Mouse (Mus musculus) right cerebral cortex, adult 18-20 months (tissue): ENCODE results near the gene Arhgef15.

ENCODE experiments used
- DNase-seq: peaks from one replicate; pipeline ENCODE4 v3.0.0; 2022; ENCODE audit warnings: mixed read lengths

The Arhgef15 gene

DNA sequence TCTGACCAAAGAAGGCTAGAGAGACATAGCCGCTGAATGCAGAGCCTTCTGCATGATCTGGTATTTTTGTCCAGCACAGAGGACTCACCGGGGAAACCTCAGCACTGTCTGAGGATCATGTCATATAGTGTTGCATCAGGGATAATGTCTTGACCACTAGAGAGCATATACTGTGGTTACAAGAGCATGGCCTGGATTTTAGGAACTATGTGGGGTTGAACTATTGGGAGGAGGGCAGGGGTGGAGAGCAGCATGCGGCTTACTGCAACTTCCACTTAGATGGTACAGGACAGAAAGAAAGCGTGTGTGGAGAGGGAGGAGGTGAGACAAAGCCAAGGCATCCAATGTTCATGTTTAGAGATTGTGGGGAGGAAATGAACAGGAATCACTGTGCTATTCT, 42.7 kb downstream of the Arhgef15 start:
- DNase-seq = no peak

DNA sequence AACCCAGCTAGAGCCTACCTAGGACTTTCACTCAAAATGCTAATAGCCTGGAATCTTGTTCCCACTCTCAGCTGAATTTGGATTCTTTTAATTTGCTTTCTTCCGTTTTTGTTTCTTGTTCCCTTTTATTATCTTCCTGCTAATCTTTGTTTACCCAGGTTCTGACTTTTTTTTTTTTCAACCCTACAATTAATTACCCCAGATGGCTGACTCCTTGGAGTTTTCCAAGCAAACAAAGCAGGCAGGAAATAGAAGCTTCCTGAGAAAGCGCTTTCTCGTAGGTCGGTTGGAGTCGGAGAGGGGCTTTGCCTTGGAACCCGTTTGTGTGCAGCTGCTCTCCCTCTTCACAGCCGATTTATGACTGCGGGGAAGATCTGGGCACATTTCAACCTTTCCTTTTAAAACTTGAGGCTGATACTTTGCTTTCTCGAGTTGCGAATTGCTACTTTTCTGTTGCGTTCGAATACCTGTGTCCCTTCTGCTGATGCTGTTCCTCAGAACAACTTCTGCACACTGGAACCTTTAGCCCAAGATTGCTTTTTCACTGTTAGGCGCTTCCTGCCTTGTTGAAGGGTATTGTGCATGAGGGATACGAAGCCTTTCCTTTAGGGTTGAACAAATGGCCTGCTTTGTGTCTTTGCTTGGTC, 45.6 kb downstream of the Arhgef15 start:
- DNase-seq = no peak

DNA sequence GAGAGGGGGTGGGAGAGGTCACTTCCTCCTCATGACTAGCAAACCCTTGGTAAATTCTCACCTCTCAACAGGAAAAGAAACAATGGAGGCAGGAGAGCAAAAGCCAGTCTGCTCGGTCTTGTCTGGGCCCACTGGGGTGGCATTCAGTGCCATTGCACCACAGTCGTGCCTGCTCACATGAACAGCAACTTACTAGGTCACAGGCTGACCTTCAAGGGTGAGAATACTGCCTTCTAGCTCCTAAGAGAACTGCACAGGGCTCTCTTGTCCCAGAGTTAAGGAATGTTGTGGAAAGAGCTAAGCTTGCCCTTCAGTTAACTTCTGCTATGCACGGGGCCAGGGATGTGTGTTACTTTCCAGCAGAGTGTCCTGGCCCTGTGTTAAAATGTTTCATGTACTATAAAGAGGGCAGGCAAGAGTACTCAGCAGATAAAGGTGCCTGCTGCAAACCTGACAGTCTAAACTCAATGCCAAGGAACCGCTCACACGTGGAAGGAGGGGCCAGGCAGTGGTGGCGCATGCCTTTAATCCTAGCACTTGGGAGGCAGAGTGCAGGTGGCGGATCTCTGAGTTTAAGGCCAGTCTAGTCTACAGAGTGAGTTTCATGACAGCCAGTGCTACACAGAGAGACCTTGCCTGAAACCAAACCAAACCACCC, 48.3 kb downstream of the Arhgef15 start:
- DNase-seq = no peak

DNA sequence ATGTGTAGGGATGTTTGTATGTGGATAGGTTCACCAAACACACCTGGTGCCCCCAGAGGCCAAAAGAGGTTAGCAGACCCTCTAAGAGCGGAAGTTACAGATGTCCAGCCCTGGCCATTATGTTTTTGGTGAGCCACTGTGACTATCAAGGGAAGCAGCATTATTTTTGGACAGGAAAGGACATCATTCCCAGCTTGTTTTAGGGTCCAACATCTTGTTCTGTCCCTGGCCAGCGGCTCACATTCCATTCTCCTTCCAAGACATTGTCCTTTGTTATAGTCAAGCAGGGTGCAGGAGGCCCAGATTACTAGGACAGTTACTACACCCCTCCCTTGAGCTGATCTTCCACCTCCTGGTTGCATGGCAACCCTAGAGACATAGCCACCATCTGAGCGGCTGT, 50.0 kb downstream of the Arhgef15 start:
- no peak for DNase-seq

DNA sequence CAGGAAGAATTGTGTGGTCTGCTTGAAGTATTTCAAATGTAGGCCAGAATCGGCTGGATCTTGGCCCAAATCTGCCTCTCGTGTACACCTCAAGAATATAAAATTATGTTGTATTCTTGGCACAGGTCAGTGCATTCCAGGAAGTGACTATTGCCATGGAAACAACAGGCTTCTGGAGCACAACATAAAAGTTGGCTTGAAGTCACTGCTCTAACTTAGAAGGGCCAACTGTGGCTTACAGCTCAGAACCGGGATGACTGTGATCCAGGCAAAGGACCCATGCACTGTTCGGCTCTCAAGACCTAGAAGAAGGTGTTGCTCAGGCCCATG, 50.9 kb downstream of the Arhgef15 start:
- no peak for DNase-seq

DNA sequence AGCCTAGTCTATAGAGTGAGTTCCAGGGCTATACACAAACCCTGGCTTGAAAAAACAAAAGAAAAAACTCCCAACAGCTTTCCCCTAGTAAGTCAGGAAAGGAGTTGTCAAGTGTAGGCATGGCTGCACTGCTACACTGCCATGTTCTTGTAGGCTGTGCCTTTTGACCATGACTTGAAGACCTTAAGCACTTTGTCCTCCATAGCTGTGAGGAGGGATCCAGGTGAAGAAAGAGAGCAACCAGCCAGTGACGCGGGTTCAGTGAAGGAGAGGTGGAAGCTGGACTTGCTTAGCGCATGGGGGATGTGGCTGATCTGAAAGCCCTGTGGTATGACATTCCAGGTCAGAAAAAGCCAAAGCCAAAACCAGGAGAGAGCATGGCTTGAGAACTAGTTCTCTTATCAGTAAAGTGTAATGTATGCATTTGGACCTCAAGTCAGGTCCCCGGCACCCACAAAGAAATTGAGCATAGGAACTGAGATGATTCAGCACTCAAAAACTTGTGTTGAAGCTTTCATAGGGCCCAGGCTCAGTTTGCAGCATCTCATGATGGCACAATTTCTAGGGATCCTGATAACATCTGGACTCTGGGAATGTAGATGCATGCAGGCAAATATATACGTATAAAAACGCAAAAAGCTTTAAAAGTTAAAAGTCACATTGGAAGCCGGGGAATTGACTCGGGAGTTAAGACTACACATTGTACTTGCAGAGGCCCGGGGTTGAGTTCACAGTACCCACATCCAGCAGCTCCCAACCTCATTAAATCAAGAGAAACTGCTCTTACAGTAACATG, 51.4 kb downstream of the Arhgef15 start:
- no peak for DNase-seq

DNA sequence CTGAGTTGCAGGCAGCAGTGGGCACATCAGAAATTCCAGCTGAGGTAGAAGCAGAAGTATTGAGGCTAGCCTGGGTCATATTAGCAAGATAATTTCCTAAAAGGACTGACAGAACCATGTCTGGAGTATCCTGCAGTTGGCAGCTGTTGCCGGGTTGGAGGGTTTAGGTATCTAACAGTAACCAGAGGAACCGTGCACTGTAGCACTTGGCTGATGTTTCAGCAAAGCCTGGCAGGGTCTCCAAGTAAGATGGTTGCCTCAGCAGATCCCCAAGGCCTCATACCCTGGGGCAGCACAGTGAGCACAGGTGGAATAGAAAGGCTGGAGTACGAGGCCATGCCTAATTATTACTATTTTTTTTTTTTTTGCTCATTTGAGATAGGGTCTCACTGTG, 52.1 kb downstream of the Arhgef15 start:
- DNase-seq = no peak

DNA sequence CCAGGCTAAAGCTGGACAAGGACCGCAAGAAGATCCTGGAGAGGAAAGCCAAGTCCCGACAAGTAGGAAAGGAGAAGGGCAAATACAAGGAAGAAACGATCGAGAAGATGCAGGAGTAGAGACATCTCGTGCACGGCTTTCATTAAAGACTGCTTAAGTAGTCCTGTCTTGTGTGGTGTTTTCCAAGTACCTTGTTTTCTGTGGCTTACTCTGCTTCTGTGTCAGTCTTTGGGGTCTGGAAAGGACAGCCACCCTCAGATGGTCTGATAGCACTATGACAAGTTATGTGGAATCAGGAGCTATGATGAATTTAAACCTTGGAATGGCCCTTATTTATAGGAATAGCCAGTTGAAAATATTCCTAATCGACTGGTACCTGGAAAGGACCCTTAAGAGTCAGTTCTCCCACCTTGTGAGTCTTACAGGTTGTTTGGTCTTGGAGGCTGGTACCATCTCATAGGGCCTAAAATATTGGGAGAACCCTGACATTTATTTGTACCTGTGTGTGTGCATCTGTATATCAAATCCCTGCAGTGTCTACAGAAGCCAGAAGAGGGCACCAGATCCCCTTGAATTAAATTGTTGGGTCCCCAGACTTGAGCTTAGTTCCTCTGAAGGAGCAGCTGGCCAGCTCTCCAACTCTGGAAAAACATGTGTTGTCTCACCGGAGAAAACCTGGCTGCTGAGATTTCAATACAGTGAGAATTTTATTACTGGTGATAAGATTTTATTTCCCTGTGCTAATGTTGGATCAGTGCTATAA, 52.7 kb downstream of the Arhgef15 start:
- DNase-seq = peak; percentile 74

DNA sequence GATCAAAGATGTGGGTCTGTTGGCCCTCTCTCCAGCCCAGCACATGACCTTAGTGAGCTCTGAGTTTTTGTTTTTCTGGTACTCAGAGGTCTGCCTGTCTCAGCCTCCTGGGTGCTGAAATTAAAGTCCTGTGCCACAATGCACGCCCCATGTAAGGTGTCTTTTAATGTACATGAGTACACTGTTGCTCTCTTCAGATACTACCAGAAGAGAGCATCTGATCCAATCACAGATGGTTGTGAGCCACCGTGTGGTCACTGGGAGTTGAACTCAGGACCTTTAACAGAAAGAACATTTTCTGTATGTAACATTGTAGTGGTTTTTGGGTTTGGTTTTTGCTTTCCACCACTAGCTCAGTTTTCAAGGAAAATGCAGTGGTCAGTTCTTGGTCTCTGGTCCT, 53.5 kb downstream of the Arhgef15 start:
- no peak for DNase-seq

DNA sequence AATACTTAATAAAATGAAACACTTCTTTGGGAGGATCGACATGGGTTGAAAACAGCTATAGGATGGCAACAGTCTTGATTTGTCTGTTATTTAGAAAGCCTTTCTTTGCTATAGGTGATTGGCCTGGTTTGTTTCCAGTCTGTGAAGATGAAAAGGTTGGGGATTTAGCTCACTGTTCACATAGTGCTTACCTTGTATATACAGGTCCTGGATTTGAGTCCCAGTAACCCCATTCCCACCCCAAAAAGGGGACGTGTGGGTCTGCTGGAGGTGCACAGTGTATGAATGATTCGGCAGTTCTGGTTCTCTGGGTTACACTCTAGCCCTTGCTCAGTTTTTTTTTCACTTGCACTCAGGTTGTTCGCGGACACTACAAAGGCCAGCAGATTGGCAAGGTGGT, 54.5 kb downstream of the Arhgef15 start:
- DNase-seq = no peak

DNA sequence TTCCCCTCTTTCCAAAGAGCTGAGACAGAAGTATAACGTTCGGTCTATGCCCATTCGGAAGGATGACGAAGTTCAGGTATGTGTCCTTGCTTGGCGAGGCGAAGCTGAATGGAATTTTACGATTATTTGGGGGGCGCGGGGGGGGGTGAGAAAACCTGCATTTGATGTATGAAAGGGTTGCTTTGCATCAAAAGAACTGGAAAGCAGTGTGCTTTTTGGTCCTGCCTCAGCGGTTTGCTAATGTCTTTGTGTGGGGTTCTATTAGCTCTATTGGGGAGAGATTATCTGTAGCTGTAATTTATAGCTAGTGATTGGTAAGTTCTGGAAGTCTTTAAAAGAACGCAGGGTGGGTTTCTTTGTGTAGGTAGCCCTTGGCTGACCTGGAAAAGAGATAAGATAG, 54.9 kb downstream of the Arhgef15 start:
- no peak for DNase-seq

DNA sequence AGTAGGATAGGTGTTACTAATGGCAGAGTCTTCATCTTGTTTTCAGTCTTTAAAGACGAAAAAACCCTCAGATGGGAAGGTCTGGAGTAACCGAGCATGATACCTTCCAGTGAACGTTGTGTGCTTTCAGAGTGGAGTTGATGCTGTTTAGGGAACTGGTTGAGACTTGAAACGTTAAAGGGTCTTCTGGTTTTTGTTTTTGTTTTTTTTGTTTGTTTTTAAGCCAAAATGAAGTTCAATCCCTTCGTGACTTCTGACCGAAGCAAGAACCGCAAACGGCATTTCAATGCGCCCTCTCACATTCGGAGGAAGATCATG, 55.3 kb downstream of the Arhgef15 start:
- no peak for DNase-seq

DNA sequence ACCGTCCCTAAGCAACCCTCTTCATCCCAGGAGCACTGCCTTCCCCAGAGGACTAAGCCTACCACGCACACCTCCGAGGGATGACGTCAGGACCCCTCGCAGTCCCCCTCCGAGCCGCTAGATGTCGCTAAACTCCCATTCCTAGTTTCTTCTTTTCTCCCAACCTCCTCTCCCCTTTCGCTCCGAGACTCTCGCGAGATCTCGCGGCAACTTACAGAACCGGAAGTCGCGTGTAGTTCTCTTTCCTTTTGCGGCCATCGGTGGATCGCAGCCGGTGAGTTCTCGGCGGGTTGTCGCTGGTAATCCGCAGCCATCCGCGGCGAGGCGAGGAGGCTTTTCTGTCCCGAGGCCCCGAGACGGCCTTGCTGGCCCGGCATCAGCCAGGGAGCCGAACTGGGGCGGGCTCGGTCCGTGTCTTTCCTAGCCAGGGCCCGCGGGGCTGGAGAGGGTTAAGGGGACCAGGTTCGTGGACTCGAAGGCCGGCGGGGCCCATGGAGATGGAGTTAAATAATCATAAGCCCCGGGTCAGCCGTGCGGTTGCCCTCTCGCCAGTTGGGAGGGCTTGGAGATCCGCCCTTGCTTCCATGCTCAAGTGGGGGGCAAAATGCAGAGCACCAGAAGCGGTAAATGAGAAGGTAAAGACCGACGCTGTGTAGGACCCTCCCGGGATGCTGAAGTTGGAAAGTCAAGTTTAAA, 55.8 kb downstream of the Arhgef15 start, which contains the start of gene Rpl26:
Gene Rpl26 (plus strand): TSS at position 233 of the 696 bp plus-strand sequence.
- peak; percentile 98 for DNase-seq

DNA sequence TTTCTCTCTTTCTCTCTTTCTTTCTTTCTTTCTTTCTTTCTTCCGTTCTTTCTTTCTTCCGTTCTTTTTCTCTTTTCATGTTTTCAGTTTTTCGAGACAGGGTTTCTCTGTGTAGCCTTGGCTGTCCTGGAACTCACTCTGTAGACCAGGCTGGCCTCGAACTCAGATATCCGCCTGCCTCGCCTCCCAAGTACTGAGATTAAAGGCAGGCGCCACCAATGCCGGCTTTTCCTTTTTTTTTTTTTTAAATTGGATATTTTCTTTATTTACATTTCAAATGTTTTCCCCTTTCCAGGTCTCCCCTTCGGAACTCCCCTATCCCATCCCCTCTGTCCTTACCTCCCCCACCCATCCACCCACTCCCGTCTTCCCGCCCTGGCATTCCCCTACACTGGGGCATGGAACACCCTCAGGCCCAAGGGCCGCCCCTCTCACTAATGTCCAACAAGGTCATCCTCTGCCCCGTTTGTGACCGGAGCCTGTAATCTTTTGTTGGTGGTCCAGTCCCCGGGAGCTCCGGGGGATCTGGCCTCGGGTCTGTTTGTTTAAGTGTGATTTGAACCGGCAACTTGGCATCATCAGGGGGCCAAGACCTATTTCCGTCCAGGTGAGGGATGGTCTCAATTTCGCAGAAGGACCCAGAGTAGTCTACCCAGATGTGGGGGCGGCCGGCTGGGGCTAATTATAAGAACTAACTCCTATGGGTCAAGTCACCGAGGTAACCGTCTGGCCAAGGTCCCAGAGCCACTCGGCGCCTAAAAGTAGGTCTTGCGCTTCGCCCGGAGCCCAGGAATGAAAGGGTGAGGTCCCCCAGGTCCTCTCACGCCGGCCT, 56.5 kb downstream of the Arhgef15 start:
- peak; percentile 17 for DNase-seq

DNA sequence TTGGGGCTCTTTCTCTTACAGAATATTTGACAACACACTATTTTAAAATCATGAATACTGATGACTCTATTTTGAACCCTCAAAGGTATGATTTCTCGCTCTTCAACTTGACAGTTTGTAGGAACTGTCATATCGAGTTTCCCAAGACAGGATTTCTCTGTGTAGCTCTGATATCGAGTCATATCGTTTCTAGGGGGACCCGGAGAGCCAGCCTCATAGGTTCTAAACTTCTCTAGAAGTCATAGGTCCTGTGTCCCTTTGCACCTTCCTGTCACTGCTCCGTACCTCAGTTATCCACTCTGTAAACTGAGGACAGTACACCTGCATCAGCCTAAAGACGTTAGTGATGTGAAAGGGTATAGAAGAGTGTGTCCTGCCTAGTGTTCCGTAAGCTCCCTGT, 57.5 kb downstream of the Arhgef15 start:
- no peak for DNase-seq

DNA sequence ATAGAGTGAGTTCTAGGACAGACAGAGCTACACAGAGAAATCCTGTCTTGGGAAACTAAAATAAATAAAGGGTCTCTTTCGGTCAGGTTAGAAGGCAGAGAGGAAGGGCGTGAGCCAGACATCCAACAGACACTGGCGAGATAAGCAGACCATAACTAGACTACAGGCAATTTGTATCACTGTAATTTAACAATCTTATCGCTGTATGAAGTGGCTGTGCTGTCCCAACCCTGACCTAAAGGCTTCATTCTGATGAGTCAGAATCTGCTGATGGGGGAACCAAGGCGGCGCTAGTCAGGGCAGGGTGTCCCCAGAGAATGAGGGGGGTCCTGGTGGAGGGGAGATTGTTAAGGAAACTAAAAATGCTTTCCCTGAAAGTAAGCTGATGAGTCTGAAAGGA, 58.5 kb downstream of the Arhgef15 start:
- no peak for DNase-seq

DNA sequence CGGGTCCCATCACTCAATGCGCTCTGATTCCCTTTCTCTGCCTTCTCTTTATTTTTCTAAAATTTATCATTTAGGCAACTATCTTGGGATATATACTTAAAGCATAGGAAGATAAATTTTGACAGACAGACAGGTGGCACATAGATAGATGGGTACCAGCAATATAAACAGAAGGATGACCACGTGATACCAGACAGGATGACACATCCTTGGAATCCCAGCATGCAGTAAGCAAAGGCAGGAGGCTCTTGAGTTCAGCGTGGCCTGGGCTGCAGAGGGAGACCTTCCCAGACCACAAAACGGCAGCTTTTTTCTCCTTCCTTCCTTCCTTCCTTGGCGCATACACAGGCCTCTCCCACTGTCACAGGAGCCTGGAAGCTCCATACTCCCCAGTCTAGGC, 59.4 kb downstream of the Arhgef15 start:
- DNase-seq = no peak

DNA sequence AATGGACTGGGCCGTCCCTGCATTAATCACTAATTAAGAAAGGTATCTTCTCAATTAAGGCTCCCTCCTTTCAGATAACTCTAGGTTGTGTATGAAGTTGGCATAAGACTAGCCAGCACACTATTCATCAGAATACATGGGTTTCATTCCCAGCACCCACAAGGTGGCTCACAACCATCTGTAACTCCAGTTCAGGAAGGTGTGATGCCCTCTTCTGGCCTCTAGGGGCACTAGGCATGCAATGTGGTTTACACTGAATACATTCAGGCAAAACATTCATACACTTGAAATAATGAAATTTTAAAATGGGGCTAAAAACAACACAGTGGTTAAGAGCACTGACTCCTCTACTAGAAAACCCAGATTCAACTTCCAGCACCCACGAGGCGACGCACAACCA, 60.2 kb downstream of the Arhgef15 start:
- peak; percentile 30 for DNase-seq

DNA sequence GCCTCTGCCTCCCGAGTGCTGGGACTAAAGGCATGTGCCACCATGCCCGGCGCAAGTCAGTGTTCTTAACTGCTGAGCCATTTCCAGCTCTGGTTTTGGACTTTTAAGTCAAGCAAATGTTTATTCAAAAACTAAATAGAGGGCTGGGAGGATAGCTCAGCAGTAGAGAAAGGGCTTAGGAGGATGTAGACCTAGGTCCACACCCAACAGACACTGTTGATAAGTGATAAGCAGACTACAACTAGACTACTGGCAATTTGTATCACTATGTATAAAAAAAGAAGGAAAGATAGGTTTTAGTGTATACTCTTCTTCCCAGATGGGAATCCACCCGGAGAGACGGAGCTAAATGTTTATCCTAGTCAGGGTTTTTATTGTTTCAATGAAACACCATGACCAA, 61.0 kb downstream of the Arhgef15 start:
- DNase-seq = no peak

DNA sequence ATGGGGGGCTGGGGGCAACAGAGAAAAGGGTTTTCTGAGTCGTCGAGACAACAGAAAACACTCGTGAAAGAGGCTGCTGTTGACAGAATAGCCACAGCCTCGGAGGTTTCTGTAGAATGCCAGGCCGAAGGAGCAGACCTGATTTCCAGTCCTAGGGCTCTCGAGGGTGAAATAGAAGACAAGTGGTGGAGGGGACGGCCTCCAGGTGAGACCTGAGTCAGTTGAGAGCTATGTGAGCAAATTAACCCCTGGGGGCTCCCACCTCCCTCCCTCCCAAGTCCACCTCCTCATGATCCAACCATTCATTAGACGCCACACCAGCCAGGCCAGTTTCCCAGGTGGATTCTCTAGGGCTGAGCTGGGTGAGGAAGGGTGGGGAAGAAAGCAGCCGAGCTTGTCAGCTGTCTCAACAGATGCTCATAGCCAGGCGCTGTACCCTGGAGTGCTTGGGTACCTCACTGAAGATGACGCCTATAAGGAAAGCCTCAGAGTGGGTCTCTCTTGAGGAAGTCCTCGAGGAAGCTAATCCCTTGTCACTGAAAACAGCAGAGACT, 63.3 kb downstream of the Arhgef15 start:
- no peak for DNase-seq
